Mouse (Mus musculus) limb, embryonic 14.5 days (tissue): ENCODE results near the gene Smcr8. TPM values are rescaled to one million over a fixed set of nuclear protein-coding genes. Genes with fewer than 3 reads are reported as not detected.

Experiments
- ATAC-seq: fragments of 200-750 bp; cut with Nextera tagmentation; 2 replicates; pipeline ENCODE4 v1.8.0; 2017; ENCODE audit warnings: low read depth, moderate number of reproducible peaks, moderate TSS enrichment; ENCODE audit not compliant: low FRiP score
- DNase-seq: peaks from one replicate; pipeline ENCODE4 v3.0.0-alpha.2; 2015; ENCODE audit warnings: low spot score
- H3K27ac ChIP-seq: fragments of 300-500 bp; sonication (generic); replicated peaks from 2 replicates; pipeline ENCODE4 v1.5.1; 2014; ENCODE audit warnings: low read depth, mild to moderate bottlenecking, low read length, moderate library complexity, mixed read lengths
- H3K27me3 ChIP-seq: fragments of 300-500 bp; sonication (generic); 2 replicates; pipeline ENCODE4 v1.6.1; 2014; ENCODE audit warnings: low read length, mixed read lengths; ENCODE audit not compliant: control insufficient read depth, insufficient read depth
- H3K36me3 ChIP-seq: fragments of 300-500 bp; sonication (generic); 2 replicates; pipeline ENCODE4 v1.6.1; 2014; ENCODE audit warnings: mild to moderate bottlenecking, low read length, moderate library complexity, mixed read lengths; ENCODE audit not compliant: control insufficient read depth, insufficient read depth
- H3K4me1 ChIP-seq: fragments of 300-500 bp; sonication (generic); 2 replicates; pipeline ENCODE4 v1.6.1; 2014; ENCODE audit warnings: antibody characterized with exemption, low read length, mixed read lengths; ENCODE audit not compliant: control insufficient read depth, insufficient read depth
- H3K4me2 ChIP-seq: fragments of 300-500 bp; sonication (generic); replicated peaks from 2 replicates; pipeline ENCODE4 v1.6.1; 2014; ENCODE audit warnings: low read depth, mild to moderate bottlenecking, low read length, moderate library complexity; ENCODE audit not compliant: severe bottlenecking
- H3K4me3 ChIP-seq: fragments of 300-500 bp; sonication (generic); replicated peaks from 2 replicates; pipeline ENCODE4 v1.5.1; 2014; ENCODE audit warnings: low read length
- H3K9ac ChIP-seq: fragments of 300-500 bp; sonication (generic); 2 replicates; pipeline ENCODE4 v1.6.1; 2014; ENCODE audit warnings: mild to moderate bottlenecking, low read depth, low read length, moderate library complexity; ENCODE audit not compliant: severe bottlenecking
- H3K9me3 ChIP-seq: fragments of 300-500 bp; sonication (generic); 2 replicates; pipeline ENCODE4 v1.6.1; 2016; ENCODE audit warnings: low read length; ENCODE audit not compliant: control insufficient read depth
- POLR2A ChIP-seq: fragments of 200-500 bp; IDR thresholded peaks from 2 replicates; pipeline ENCODE4 v1.8.0; 2012; ENCODE audit warnings: inconsistent platforms, mild to moderate bottlenecking, moderate library complexity, borderline replicate concordance; ENCODE audit not compliant: insufficient read depth, insufficient read length; ENCODE audit errors: extremely low read depth
- WGBS: fragments of 180-500 bp; shearing (Covaris S2); extraction: QIAGEN DNeasy Blood & Tissue Kit; methylation state at CpG from one replicate; pipeline ENCODE4 v1.1.7; 2014; 5-methylcytosine and 5-hydroxymethylcytosine counted together
- polyA plus RNA-seq, 2 experiments: library from polyadenylated mRNA; depleted of rRNA in 1 of 2; stranded (reverse) in 1 of 2; unstranded in 1 of 2; fragments of >200 nt; fragmentation: Nextera tagmentation in 1 of 2; extraction: Ambion mirVana in 1 of 2; gene quantifications; 2 replicates each; pipeline versions ENCODE4 v1.2.1 to v1.2.3; 2012 to 2014

Smcr8 gene
- polyA plus RNA-seq, 2 experiments = 7.6 to 8.8 TPM

DNA sequence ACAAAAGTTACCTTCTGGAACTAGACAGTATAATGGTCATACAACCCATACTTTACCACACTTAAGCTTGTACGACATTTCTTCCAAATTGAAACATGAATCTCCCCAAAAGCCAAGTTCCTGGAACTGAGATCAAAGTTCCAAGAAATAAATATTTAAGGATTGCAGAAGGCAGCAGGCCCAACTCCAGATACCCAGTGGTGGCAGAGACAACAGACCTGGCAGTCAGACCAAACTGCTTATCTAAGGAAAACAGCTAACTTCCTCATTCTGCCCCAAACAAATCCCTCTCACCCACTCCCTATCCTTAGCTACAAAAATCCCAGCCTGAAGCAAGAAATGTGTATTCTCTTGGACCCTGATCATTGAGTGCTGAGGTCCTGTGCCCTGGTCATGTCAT is 2.5 kb upstream of the Smcr8 start:
- no peak overlapping the region for H3K4me3 ChIP-seq
- DNase-seq (no peak), ATAC-seq (no peak)
- peaks cover 10% of the 10 kb centered on the region for H3K36me3 ChIP-seq
- 77% methylated on average over 1 of the region's 1 CpGs for WGBS
- H3K27me3 ChIP-seq = no peaks in the 10 kb centered on the region
- peaks cover 32% of the 10 kb centered on the region for H3K4me1 ChIP-seq
- H3K9me3 ChIP-seq = no peaks in the 10 kb centered on the region
- 0 out of 2 replicates have a peak overlapping the region, but pooled peaks have one; percentile 82 for H3K9ac ChIP-seq
- peak overlapping the region; percentile 86; the same call in 1 of the 2 replicates for H3K4me2 ChIP-seq
- TF ChIP-seq POLR2A = no peak
- no peak overlapping the region for H3K27ac ChIP-seq

DNA sequence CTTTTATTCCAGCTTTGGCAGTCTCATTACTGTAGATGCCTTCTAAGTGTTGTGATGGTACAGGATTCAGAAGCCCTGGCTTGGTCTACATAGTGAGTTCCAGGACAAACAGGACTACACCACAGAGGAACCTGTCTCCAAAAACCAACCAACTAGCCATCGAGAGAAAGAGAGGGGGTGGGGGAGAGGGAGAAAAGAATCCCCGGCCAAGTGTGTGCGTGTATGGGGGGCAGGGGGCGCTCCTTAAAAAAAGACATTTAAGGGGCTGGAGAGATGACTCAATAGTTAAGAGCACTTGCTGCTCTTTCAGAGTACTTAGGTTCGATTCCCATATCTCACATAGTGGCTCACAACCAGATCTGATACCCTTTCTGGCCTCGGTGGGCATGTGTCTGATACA is 1.7 kb upstream of the Smcr8 start:
- peak overlapping the region; percentile 60 for H3K4me3 ChIP-seq
- WGBS = 50% methylated on average over 6 of the region's 6 CpGs
- no peak for TF ChIP-seq POLR2A
- H3K9ac ChIP-seq = peak overlapping the region; percentile 82; the same call in 1 of the 2 replicates
- no peak for DNase-seq
- no peaks in the 10 kb centered on the region for H3K9me3 ChIP-seq
- H3K4me2 ChIP-seq = peak overlapping the region; percentile 86
- ATAC-seq = no peak
- H3K36me3 ChIP-seq = peaks cover 17% of the 10 kb centered on the region
- H3K27me3 ChIP-seq = no peaks in the 10 kb centered on the region
- H3K4me1 ChIP-seq = peaks cover 38% of the 10 kb centered on the region
- no peak overlapping the region for H3K27ac ChIP-seq

- ATAC-seq = no peak
- H3K9ac ChIP-seq = peak overlapping the region; percentile 82
- peaks cover 23% of the 10 kb centered on the region for H3K36me3 ChIP-seq
- no peaks in the 10 kb centered on the region for H3K9me3 ChIP-seq
- TF ChIP-seq POLR2A = no peak
- WGBS = 5% methylated on average over 17 of the region's 17 CpGs
- peaks cover 45% of the 10 kb centered on the region for H3K4me1 ChIP-seq
- H3K27ac ChIP-seq = peak overlapping the region; percentile 76
- DNase-seq = no peak
- H3K27me3 ChIP-seq = no peaks in the 10 kb centered on the region
- peak overlapping the region; percentile 86 for H3K4me2 ChIP-seq
- H3K4me3 ChIP-seq = peak overlapping the region; percentile 60
Observed at GRCm38 (mm10) chr11:60776107-60776828, 1.1 kb upstream of the Smcr8 start.

DNA sequence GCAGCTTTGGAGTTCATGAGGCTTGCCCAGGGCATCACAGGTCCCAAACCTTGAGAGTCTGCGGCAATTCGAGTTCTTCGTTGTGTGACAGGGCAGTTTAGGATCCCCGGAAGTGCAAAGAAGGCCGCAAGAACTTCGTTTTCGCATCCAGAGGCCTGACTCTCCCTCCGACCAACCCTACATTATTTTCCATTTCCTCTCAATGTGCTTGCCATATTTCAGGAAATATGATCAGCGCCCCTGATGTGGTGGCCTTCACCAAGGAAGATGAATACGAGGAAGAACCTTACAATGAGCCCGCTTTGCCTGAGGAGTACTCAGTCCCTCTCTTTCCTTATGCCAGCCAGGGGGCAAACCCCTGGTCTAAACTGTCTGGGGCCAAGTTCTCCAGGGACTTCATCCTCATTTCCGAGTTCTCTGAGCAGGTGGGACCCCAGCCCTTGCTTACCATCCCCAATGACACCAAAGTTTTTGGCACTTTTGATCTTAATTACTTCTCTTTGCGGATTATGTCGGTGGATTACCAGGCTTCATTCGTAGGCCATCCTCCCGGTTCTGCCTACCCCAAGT is 562 bp downstream of the Smcr8 start:
- no peak for TF ChIP-seq POLR2A
- ATAC-seq = no peak
- Histone ChIP-seq H3K27me3 (no peaks in the 10 kb centered on the region), H3K4me3 (peak overlapping the region; percentile 60), H3K4me1 (peaks cover 54% of the 10 kb centered on the region), H3K27ac (peak overlapping the region; percentile 76), H3K36me3 (peaks cover 28% of the 10 kb centered on the region), H3K4me2 (peak overlapping the region; percentile 86), H3K9ac (peak overlapping the region; percentile 82), H3K9me3 (no peaks in the 10 kb centered on the region)
- no peak for DNase-seq
- 28% methylated on average over 16 of the region's 16 CpGs for WGBS

- 93% methylated on average over 10 of the region's 10 CpGs for WGBS
- Histone ChIP-seq H3K27me3 (no peaks in the 10 kb centered on the region), H3K27ac (no peak overlapping the region), H3K9ac (no peak overlapping the region), H3K4me2 (peak overlapping the region; percentile 36), H3K9me3 (no peaks in the 10 kb centered on the region), H3K4me3 (peak overlapping the region; percentile 11; the same call in 1 of the 2 replicates), H3K36me3 (peaks cover 42% of the 10 kb centered on the region), H3K4me1 (peaks cover 54% of the 10 kb centered on the region)
- ATAC-seq (no peak), DNase-seq (no peak)
- TF ChIP-seq POLR2A = no peak
Observed at GRCm38 (mm10) chr11:60779673-60780189, 2.4 kb downstream of the Smcr8 start.
